Mouse (Mus musculus): ENCODE measurements around the gene Gnmt. TPM values are rescaled to one million over a fixed set of nuclear protein-coding genes. Genes with fewer than 3 reads are reported as not detected.

Gnmt gene
- polyA plus RNA-seq, 1 experiment from 2014 or later = 14.9 TPM

DNA sequence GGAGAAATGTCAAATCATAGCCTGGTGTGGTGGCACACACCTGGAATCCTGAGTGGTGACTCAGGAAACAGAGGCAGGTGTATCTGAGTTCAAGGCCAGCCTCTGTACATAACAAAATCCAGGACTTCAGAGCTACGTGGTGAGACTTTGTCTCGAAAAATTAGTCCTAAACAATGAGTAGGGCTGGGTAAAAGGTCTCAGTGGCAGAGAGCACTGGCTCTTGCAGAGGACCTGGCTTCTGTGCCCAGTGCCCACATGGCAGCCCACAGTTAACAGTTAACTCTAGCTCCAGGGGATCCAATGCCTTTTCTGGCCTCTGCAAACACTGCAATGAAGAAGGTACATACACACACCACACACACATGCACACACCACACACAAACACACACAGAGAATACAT, 18.8 kb upstream of the Gnmt start:
- Histone ChIP-seq H3K9me3 (ENCODE audit: low read length) (no peaks in the 10 kb centered on the region), H3K4me3 (ENCODE audit: low read depth, low read length) (no peak overlapping the region), H3K27me3 (replicated peaks; ENCODE audit: insufficient read depth, low read length) (no peaks in the 10 kb centered on the region), H3K4me1 (ENCODE audit: insufficient read depth, low read depth, low read length) (peaks cover 4% of the 10 kb centered on the region; the same call in 1 of the 2 replicates), H3K4me2 (replicated peaks; ENCODE audit: low read depth, low read length) (no peak overlapping the region), H3K36me3 (ENCODE audit: insufficient read depth, low read length) (peaks cover 13% of the 10 kb centered on the region; the same call in 1 of the 2 replicates), H3K9ac (replicated peaks; ENCODE audit: low read depth) (no peak overlapping the region), H3K27ac (ENCODE audit: low read length) (no peak overlapping the region)
- ATAC-seq = no peak
- no peak for TF ChIP-seq EP300 (IDR thresholded peaks at IDR 0.05)
- TF ChIP-seq CTCF (IDR thresholded peaks at IDR 0.05) = no peak
- no peak for DNase-seq (ENCODE audit: low spot score)
- 88% methylated on average over 2 of the region's 2 CpGs for WGBS

DNA sequence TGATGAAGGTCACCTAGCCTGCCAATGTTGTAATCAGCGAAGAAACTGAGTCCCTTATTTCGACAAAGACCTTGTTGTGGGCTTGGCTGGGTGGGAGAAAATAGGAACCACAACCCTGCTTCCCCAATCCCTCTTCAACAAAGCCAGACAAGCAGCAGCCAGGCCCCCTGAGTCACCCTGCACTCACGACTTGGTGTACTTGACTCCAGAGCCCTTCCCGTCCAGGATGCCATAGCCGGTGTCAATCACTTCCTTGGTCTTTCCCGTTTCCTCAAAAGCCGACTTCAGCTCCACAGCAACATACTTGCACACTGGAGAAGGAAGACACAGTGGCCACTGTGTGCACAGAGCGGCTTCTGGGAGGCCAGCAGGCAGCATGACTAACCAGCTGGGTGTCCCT, 18.3 kb upstream of the Gnmt start:
- Histone ChIP-seq H3K4me1 (ENCODE audit: insufficient read depth, low read depth, low read length) (peaks cover 4% of the 10 kb centered on the region; the same call in 1 of the 2 replicates), H3K9me3 (ENCODE audit: low read length) (no peaks in the 10 kb centered on the region), H3K4me3 (ENCODE audit: low read depth, low read length) (no peak overlapping the region), H3K36me3 (ENCODE audit: insufficient read depth, low read length) (peaks cover 16% of the 10 kb centered on the region; the same call in 1 of the 2 replicates), H3K9ac (replicated peaks; ENCODE audit: low read depth) (no peak overlapping the region), H3K27me3 (replicated peaks; ENCODE audit: insufficient read depth, low read length) (no peaks in the 10 kb centered on the region), H3K27ac (ENCODE audit: low read length) (no peak overlapping the region), H3K4me2 (replicated peaks; ENCODE audit: low read depth, low read length) (no peak overlapping the region)
- 74% methylated on average over 8 of the region's 8 CpGs for WGBS
- ATAC-seq (no peak), DNase-seq (ENCODE audit: low spot score) (no peak)
- TF ChIP-seq CTCF (IDR thresholded peaks at IDR 0.05) = no peak
- no peak for TF ChIP-seq EP300 (IDR thresholded peaks at IDR 0.05)

DNA sequence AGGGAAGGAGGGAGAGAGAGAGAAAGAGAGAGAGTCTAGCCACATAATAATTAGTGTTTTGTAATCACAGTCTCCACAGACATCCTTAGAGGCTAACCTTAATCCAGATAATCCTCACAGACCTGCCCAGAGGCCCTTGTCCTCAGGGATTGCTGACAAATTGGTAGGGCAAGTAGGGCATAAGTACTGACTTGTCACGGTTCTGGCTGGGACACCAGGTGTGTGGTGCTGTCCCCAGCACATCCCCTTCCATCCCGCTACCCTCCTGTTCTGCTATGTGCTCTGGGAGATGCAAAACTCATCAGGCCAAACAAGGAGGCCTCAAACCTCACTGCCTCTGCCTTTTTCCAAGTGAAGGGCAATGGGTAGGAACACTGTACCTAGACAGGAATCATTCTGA, 16.5 kb upstream of the Gnmt start:
- peaks cover 16% of the 10 kb centered on the region; the same call in 1 of the 2 replicates for H3K36me3 ChIP-seq (ENCODE audit: insufficient read depth, low read length)
- WGBS = 94% methylated on average over 2 of the region's 2 CpGs
- H3K9me3 ChIP-seq (ENCODE audit: low read length) = no peaks in the 10 kb centered on the region
- no peak for TF ChIP-seq EP300 (IDR thresholded peaks at IDR 0.05)
- no peak for TF ChIP-seq CTCF (IDR thresholded peaks at IDR 0.05)
- H3K4me1 ChIP-seq (ENCODE audit: insufficient read depth, low read depth, low read length) = no peaks in the 10 kb centered on the region
- H3K27me3 ChIP-seq (replicated peaks; ENCODE audit: insufficient read depth, low read length) = no peaks in the 10 kb centered on the region
- H3K9ac ChIP-seq (replicated peaks; ENCODE audit: low read depth) = no peak overlapping the region
- DNase-seq (ENCODE audit: low spot score) (no peak), ATAC-seq (no peak)
- no peak overlapping the region for H3K27ac ChIP-seq (ENCODE audit: low read length)
- no peak overlapping the region for H3K4me2 ChIP-seq (replicated peaks; ENCODE audit: low read depth, low read length)
- H3K4me3 ChIP-seq (ENCODE audit: low read depth, low read length) = no peak overlapping the region

DNA sequence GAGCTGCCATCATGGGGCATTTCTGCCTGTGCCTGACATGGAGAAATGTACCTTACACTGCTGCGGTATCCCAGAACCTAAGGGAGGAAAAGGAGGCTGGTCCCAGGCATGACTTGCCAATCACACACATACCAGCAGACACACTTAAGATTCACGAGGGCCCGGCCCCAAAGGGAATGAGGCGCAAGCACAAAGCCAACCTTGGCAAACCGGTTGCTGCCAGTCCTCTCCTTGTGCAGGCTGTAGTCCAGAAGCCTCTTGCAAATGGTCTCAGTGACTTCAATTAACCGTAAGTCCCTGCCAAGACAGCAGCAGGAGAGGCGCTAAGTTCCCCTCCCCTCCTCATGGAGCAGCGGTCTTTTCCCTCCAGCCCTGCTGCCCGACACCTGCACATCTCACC, 14.0 kb upstream of the Gnmt start:
- peaks cover 16% of the 10 kb centered on the region; the same call in 1 of the 2 replicates for H3K36me3 ChIP-seq (ENCODE audit: insufficient read depth, low read length)
- ATAC-seq = peak; percentile 93
- no peak for TF ChIP-seq CTCF (IDR thresholded peaks at IDR 0.05)
- TF ChIP-seq EP300 (IDR thresholded peaks at IDR 0.05) = no peak
- no peaks in the 10 kb centered on the region for H3K4me1 ChIP-seq (ENCODE audit: insufficient read depth, low read depth, low read length)
- H3K27ac ChIP-seq (ENCODE audit: low read length) = peak overlapping the region; percentile 10; the same call in 1 of the 2 replicates
- DNase-seq (ENCODE audit: low spot score) = peak; percentile 74
- H3K4me2 ChIP-seq (replicated peaks; ENCODE audit: low read depth, low read length) = no peak overlapping the region
- no peaks in the 10 kb centered on the region for H3K27me3 ChIP-seq (replicated peaks; ENCODE audit: insufficient read depth, low read length)
- H3K9me3 ChIP-seq (ENCODE audit: low read length) = no peaks in the 10 kb centered on the region
- H3K9ac ChIP-seq (replicated peaks; ENCODE audit: low read depth) = no peak overlapping the region
- 67% methylated on average over 9 of the region's 9 CpGs for WGBS
- no peak overlapping the region for H3K4me3 ChIP-seq (ENCODE audit: low read depth, low read length)

DNA sequence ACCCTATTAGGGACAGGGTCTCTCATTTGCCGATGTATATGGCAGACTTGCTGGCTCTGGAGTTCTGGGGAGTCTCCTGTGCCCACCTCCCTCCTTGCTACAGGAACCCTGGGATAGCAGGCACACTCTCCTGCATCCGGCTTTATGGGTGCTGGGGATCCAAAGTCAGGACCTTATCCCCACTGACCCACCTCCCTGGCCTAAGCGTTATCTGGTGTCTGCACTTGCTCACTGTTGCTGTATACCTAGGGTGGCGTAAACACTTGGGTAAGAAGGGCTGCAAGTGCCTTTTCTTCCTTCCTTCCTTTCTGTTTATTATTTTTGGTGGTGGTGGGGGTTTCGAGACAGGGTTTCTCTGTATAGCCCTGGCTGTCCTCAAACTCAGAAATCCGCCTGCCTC, 12.3 kb upstream of the Gnmt start:
- Histone ChIP-seq H3K36me3 (ENCODE audit: insufficient read depth, low read length) (peaks cover 12% of the 10 kb centered on the region; the same call in 1 of the 2 replicates), H3K9ac (replicated peaks; ENCODE audit: low read depth) (no peak overlapping the region), H3K4me3 (ENCODE audit: low read depth, low read length) (no peak overlapping the region), H3K27me3 (replicated peaks; ENCODE audit: insufficient read depth, low read length) (no peaks in the 10 kb centered on the region), H3K4me1 (ENCODE audit: insufficient read depth, low read depth, low read length) (no peaks in the 10 kb centered on the region), H3K9me3 (ENCODE audit: low read length) (no peaks in the 10 kb centered on the region), H3K4me2 (replicated peaks; ENCODE audit: low read depth, low read length) (no peak overlapping the region), H3K27ac (ENCODE audit: low read length) (no peak overlapping the region)
- DNase-seq (ENCODE audit: low spot score) (no peak), ATAC-seq (no peak)
- WGBS = 91% methylated on average over 6 of the region's 6 CpGs
- TF ChIP-seq CTCF (IDR thresholded peaks at IDR 0.05) (no peak), EP300 (IDR thresholded peaks at IDR 0.05) (no peak)

DNA sequence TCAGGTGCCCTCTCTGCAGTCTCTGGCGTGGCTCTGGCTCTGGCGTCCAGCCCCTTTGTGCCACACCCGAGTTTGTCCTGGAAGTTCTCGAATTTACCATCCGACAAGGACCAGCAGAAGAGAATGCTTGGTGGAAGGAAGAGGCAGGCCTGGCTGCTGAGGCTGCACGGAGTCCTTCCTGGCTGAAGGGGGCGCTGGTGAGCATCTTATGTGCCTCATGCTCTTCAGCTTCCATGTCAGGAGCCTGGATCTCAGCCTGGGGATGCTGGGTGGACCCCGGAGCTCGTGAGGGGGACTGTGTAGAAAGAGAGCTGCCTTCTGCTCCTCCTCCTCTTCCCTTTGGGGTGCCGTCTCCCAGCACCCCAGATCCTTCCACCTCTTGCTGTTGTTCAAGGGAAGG, 7.2 kb upstream of the Gnmt start:
- H3K36me3 ChIP-seq (ENCODE audit: insufficient read depth, low read length) = no peaks in the 10 kb centered on the region
- no peak overlapping the region for H3K4me2 ChIP-seq (replicated peaks; ENCODE audit: low read depth, low read length)
- DNase-seq (ENCODE audit: low spot score) (peak; percentile 33), ATAC-seq (no peak)
- 58% methylated on average over 9 of the region's 10 CpGs for WGBS
- H3K27me3 ChIP-seq (replicated peaks; ENCODE audit: insufficient read depth, low read length) = no peaks in the 10 kb centered on the region
- H3K4me1 ChIP-seq (ENCODE audit: insufficient read depth, low read depth, low read length) = no peaks in the 10 kb centered on the region
- no peaks in the 10 kb centered on the region for H3K9me3 ChIP-seq (ENCODE audit: low read length)
- H3K27ac ChIP-seq (ENCODE audit: low read length) = no peak overlapping the region
- H3K4me3 ChIP-seq (ENCODE audit: low read depth, low read length) = no peak overlapping the region
- H3K9ac ChIP-seq (replicated peaks; ENCODE audit: low read depth) = no peak overlapping the region
- peak; percentile 66 for TF ChIP-seq CTCF (IDR thresholded peaks at IDR 0.05)
- no peak for TF ChIP-seq EP300 (IDR thresholded peaks at IDR 0.05)

DNA sequence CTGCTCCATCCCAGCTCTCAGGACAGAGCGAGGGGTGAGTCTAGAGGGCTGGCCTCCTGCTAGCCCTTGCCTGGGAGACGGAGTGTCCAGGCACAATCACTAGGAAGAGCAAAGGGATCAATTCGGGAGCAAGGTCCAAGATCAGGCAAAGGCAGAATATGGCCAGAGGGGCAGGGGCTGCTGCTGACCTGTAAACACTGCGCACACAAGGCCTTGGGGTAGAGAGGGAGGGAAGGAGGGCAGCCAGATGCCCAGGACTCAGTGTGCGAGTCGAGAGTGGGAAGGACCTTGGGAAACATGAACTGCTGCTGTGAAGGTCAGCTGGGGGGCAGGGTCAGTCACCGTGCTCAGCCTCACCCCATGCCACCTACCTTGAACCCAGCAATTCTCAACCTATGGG, 6.3 kb upstream of the Gnmt start:
- H3K4me2 ChIP-seq (replicated peaks; ENCODE audit: low read depth, low read length) = no peak overlapping the region
- TF ChIP-seq CTCF (IDR thresholded peaks at IDR 0.05) (no peak), EP300 (IDR thresholded peaks at IDR 0.05) (no peak)
- H3K27ac ChIP-seq (ENCODE audit: low read length) = no peak overlapping the region
- no peak overlapping the region for H3K4me3 ChIP-seq (ENCODE audit: low read depth, low read length)
- H3K4me1 ChIP-seq (ENCODE audit: insufficient read depth, low read depth, low read length) = no peaks in the 10 kb centered on the region
- ATAC-seq = no peak
- H3K9me3 ChIP-seq (ENCODE audit: low read length) = no peaks in the 10 kb centered on the region
- H3K36me3 ChIP-seq (ENCODE audit: insufficient read depth, low read length) = no peaks in the 10 kb centered on the region
- H3K9ac ChIP-seq (replicated peaks; ENCODE audit: low read depth) = no peak overlapping the region
- 92% methylated on average over 7 of the region's 7 CpGs for WGBS
- no peak for DNase-seq (ENCODE audit: low spot score)
- no peaks in the 10 kb centered on the region for H3K27me3 ChIP-seq (replicated peaks; ENCODE audit: insufficient read depth, low read length)

Data from lung, postnatal 0 days (tissue).